Mouse (Mus musculus): ENCODE measurements around the gene March7.
A peak's percentile ranks its signal among the peaks of the same experiment; 100 is the strongest.

The March7 gene

GRCm38 (mm10) chr2:60209703-60210651, at the start of gene March7, which contains the start of gene Baz2b:
Gene March7, plus strand, starts transcription at chr2:60209887.
Gene Baz2b, minus strand, starts transcription at chr2:60209839.
- peak; percentile 96 for DNase-seq

- DNase-seq, result no peak
These were observed 45.9 kb upstream of the March7 start for GRCm38 (mm10) chr2:60163744-60164143.

- no peak for DNase-seq
These were observed 44.0 kb upstream of the March7 start for GRCm38 (mm10) chr2:60165679-60166078.

DNA sequence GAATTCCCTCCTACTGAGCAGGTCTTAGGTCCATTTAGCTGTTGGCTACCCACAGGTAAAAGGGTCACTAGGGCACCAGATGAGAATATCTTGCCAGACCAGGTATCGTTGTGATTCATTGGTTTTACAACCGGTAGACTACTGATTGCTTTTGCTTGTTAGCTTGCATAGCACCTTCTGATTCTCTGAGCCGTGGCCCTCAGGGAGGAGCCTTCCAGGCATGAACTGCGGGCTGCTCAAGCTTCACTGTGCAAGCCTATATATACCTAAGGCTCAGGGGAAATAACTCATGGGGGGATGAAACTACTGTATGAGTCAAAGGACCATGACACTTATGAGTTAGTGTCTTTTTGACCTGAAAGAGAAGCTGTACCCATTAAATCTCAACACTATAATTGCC, 42.8 kb upstream of the March7 start:
- DNase-seq, result no peak

DNA sequence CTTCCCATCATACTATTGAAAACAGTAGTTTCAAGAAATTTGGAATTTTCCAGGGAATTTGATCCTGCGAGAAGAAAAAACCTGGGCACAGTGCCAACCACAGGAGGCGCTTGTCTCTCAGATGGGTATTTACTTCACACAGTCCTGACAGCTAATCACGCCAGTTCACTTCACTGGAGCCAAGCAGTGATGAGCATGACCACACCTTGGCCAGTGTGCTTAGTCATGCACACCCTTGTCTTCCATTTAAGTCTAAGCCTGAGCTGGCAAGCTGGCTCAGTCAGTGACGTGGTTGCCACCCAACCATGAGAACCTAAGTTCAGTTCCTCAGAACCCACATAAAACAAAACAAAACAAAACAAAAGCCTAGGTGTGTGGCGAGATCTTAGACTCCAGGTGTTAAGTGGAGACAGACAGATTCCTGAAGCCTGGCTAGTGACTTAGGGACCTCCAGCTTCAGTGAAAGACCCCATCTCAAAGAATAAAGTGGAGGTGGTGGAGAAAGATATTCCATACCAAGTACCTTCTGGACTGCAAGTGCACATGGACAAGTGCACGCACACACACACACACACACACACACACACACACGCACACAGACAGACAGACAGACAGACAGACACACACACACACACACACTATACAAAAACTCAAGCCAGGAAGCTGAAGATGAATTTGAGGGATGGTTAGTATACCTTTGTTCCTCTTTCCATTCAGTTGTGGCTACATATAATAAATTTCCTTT, 37.7 kb upstream of the March7 start:
- peak; percentile 68 to 75 for DNase-seq

DNA sequence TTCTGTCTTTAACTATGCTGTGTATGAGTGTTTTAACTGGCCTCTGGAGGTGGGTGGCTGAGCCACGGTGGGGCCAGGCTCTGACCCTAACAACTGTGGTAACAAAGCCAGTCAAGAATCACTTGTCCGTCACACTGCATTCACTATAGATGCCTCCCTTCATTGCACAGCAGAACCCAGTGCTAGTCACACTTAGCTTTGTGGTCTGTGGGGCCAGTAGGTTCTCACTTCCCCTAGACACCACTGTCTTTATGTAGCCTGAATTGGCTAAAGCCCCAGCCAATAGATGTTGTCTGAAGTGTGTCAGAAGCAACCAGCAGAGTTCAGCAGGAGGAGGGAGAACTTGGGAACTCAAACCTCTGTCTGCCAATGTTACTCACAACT, 37.2 kb upstream of the March7 start:
- DNase-seq, result no peak

GRCm38 (mm10) chr2:60173190-60173589, 36.5 kb upstream of the March7 start:
- no peak for DNase-seq

DNA sequence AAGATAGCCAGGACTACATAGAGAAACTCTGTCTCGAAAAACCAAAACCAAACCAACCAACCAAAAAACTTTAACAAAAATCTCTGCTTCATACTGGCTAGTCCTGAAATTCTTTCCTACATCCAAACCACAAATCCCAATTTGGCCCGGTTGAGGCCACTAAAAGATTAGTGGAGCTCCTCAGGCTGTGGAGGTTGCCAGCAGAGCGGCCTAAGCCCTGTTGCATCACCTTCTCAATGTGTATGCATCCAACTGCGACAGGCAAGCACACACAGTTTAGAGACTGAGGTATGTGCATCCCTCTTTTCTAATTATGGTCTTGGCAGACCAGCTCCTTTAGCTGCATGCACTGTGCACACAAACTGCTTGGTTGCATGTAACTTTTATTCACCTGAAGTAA, 36.1 kb upstream of the March7 start:
- no peak for DNase-seq

DNA sequence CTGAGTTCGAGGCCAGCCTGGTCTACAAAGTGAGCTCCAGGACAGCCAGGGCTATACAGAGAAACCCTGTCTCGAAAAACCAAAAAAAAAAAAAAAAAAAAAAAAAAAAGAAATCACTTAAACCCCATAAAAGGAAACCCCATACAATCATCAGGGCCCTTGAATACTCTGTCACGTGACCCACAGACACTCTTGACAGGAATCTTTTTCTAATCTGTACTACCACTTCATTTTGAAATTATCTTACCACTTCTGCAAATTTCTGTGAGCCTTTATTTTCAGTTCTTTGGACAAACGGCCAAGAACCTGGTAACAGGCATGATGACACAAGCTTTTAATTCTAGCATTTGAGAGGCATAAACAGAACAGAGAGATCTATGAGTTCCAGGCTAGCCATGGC, 34.6 kb upstream of the March7 start:
- no peak for DNase-seq

GRCm38 (mm10) chr2:60176087-60176486, 33.6 kb upstream of the March7 start:
- no peak for DNase-seq

DNA sequence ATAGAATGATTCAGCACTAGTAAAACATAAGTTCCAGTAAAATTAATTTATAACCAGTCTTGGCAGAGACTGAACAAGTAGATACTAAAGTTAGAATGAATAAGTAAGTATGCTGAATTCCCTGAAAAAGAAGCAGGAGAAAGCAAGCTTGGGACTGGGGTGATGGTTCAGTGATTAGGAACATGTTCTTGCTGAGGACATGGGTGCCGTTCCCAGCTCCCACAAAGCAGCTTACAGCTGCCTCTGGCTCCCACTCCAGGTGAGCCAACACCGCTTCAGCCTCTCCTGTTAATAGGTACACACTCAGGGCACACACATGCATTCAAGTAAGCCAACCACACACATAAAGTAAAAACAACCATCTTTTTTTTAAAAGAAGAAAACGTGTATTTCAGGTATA, 32.2 kb upstream of the March7 start:
- no peak for DNase-seq

DNA sequence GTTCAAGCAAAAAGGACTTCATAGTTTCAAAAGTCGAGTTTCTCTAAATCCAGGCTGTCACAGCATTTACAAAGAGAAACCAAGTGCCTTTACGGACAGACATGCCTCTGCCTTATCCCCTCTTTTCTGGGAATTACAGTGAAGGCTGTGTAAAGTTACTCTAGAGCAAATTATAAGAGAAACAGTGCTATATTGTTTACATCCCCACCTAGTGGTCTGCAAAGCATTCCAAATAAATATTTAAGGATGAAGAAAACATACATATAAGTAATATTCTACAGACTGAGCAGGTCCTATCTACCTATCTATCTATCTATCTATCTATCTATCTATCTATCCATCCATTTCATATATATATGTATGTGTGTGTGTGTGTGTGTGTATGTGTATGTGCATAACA, 28.0 kb upstream of the March7 start:
- no peak for DNase-seq

DNA sequence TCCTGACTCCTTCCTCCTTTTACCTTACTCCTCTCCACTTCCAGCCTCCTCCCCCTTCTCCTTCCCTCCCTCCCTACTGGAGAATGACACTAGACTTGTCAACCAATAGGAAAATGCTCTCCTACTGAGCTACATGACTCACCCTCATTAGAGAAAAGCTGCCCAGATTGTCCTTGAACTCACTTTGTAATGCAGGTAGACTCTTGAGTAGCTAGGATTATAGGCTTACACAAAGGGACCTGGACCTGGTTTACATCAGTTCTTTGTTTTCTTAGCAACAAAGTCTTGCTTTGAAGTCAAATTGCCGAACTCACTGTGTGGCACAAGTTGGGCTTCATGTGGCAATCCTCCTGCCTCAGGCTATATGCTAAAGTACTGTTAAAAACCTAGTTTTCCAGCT, 12.8 kb upstream of the March7 start:
- no peak for DNase-seq

DNA sequence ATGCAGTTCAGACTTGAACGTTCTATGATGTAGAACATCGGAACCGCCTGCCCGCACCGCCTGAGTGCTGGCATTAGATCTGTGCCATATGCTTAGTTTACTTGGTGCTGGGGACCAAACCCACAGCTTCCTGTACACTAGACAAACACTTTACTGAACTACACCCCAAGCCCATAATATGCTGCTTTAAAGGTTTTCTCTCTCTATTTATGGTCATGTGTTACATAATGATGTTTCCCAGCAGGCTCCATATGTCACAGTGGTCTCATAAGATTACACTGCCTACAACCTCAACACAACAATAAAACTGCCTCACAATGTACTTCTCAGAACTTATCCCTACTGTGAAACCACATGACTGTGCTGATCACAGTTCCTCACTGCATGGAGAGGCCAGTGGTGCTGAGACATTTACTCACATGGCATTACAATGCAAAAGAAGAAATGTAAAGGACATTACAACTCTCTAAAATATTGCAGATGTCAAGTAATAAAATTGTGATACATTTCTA, 9.6 kb upstream of the March7 start:
- DNase-seq, result no peak

- DNase-seq, result peak; percentile 76
These were observed 9.0 kb upstream of the March7 start for GRCm38 (mm10) chr2:60200667-60201066.

- no peak for DNase-seq
These were observed 6.7 kb upstream of the March7 start for GRCm38 (mm10) chr2:60202900-60203530.

DNA sequence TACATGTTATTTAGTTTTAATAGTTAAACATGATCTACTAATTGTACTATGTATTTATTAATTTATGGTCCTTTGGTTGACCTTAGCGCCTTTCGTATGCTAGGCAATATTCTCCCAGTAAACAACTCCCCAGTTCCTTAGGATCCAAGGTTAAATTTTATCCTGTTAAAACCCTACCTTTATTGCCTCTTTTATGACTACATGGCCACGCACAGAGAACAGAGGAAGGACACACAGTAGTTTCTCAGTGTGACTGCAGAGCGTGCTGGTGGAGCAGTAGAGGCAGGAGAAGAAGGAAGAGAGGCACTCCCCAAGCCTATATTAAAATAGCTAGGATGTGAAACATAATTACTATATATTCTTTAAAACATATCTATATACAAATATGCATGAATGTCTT, 6.0 kb upstream of the March7 start:
- DNase-seq, result no peak

- no peak for DNase-seq
These were observed 5.5 kb upstream of the March7 start for GRCm38 (mm10) chr2:60204162-60204561.

DNA sequence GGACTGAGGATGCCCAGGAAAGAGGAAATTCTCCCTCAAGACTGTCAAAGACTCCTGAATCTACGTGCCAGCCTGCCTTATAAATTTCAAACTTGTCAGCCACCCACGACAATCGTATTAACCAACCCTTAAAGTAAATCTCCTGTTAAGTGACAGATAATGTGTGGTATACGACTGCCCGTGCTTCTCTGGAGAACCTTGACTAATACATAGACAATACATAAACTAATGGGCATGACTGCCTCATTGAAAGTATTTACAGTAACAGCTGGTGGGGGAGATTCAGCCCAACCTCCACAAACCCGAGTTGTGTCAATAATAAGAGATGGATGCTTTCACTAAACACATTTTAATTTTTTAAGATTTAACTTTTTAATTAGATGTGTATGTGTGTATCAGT, 3.9 kb upstream of the March7 start:
- DNase-seq, result no peak

DNA sequence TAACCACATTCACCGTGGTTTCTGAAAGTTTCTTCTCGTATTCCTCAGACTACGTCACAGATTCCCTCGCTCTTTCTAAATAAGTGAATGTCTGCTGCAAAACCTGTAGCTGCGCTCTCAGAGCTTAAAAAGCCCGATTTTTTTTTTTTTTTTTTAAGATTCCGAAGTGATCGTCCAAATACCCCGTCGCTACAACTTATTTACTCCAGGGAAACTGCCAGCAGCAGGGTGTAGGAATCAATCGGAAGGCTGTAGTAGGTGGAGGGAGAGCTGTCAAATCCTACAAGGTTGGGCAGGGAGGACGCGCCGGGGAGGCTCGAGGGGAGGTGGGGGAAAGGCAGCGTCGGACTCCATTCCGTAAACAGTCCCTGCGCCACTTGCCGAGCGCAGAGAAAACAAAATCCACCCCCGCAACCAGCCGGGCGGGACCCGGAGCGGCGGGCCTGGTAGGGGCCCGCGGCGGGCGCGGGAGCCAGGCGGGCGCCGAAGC, 520 bp upstream of the March7 start:
- DNase-seq, result peak; percentile 76 to 77

- peak in 1 of 2 experiments; percentile 17 for DNase-seq
These were observed 1.1 kb downstream of the March7 start for GRCm38 (mm10) chr2:60210821-60211220.

DNA sequence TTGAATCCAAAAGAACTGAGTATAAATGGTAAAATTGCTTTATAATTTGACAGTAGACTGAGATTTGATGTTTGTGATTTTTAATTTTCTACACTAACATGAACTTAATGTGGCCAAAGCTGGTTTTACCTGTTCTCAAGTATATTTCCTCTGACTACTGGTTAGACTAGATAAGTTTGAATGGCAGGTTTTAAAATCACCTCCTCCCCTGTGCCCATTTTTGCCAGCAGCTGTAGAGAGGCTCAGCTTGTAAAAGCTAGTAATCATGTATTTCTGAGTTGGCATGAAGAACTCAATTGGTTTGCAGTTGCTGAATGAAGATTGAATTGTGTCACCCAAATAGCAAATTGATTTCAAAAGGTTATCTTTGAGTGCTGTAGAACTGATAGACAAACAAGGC, 2.8 kb downstream of the March7 start:
- no peak for DNase-seq

GRCm38 (mm10) chr2:60214683-60215082, 5.0 kb downstream of the March7 start:
- DNase-seq, result no peak
